Mouse (Mus musculus) intestine, postnatal 0 days (tissue): ENCODE data around the gene Zfp457. TPM values are rescaled to one million over a fixed set of nuclear protein-coding genes. Genes with fewer than 3 reads are reported as not detected.
A peak's percentile ranks its signal among the peaks of the same experiment; 100 is the strongest.
"Not testable (repeated sequence)": the region's sequence is repeated elsewhere in the genome, so short reads cannot be mapped to it uniquely, and the experiment has no call there.

Source experiments
- ATAC-seq: fragments of 200-750 bp; cut with Nextera tagmentation; 2 replicates; pipeline ENCODE4 v1.8.0; 2017; ENCODE audit warnings: mild to moderate bottlenecking, moderate TSS enrichment, moderate library complexity
- H3K27ac ChIP-seq: fragments of 300-500 bp; sonication (generic); 2 replicates; pipeline ENCODE4 v1.5.1; 2014; ENCODE audit warnings: mild to moderate bottlenecking, low read depth, low read length, moderate library complexity
- H3K27me3 ChIP-seq: fragments of 300-500 bp; sonication (generic); replicated peaks from 2 replicates; pipeline ENCODE4 v1.6.1; 2014; ENCODE audit warnings: low read length, mixed read lengths; ENCODE audit not compliant: control insufficient read depth, insufficient read depth
- H3K36me3 ChIP-seq: fragments of 300-500 bp; sonication (generic); 2 replicates; pipeline ENCODE4 v1.6.1; 2014; ENCODE audit warnings: mild to moderate bottlenecking, moderate library complexity; ENCODE audit not compliant: control insufficient read depth, insufficient read depth
- H3K4me1 ChIP-seq: fragments of 300-500 bp; sonication (generic); replicated peaks from 2 replicates; pipeline ENCODE4 v1.6.1; 2014; ENCODE audit warnings: antibody characterized with exemption, low read length, mixed read lengths; ENCODE audit not compliant: control insufficient read depth, insufficient read depth
- H3K4me2 ChIP-seq: fragments of 300-500 bp; sonication (generic); replicated peaks from 2 replicates; pipeline ENCODE4 v1.6.1; 2014; ENCODE audit warnings: low read depth, mild to moderate bottlenecking, moderate library complexity
- H3K4me3 ChIP-seq: fragments of 300-500 bp; sonication (generic); 2 replicates; pipeline ENCODE4 v1.5.1; 2014; ENCODE audit warnings: low read depth, low read length
- H3K9ac ChIP-seq: fragments of 300-500 bp; sonication (generic); 2 replicates; pipeline ENCODE4 v1.6.1; 2014; ENCODE audit warnings: mild to moderate bottlenecking, low read depth, low read length
- H3K9me3 ChIP-seq: fragments of 300-500 bp; sonication (generic); 2 replicates; pipeline ENCODE4 v1.6.1; 2016; ENCODE audit warnings: mixed run types; ENCODE audit not compliant: control insufficient read depth
- CTCF ChIP-seq: sonication (generic); IDR thresholded peaks from 2 replicates; pipeline ENCODE4 v1.5.1; 2016; ENCODE audit warnings: low read depth, mild to moderate bottlenecking, control low read depth, antibody characterized with exemption, moderate library complexity
- WGBS: fragments of 180-500 bp; shearing (Covaris S2); extraction: QIAGEN DNeasy Blood & Tissue Kit; methylation state at CpG from one replicate; pipeline ENCODE4 v1.1.7; 2014; 5-methylcytosine and 5-hydroxymethylcytosine counted together
- polyA plus RNA-seq: library from polyadenylated mRNA; unstranded; fragments of >200 nt; fragmentation: Nextera tagmentation; extraction: Ambion mirVana; gene quantifications from 2 replicates; pipeline ENCODE4 v1.2.1, GENCODE M21; 2015

The Zfp457 gene
- polyA plus RNA-seq, 1 experiment from 2014 or later, result 0.27 TPM

- no peaks in the 10 kb centered on the region for H3K4me1 ChIP-seq
- H3K9me3 ChIP-seq, result no peaks in the 10 kb centered on the region
- 39% methylated on average over 7 of the region's 7 CpGs for WGBS
- no peak within 1 kb of the TSS for H3K27ac ChIP-seq
- H3K4me2 ChIP-seq, result peak within 1 kb of the TSS; percentile 46; the same call in 1 of the 2 replicates
- TF ChIP-seq CTCF, result no peak
- no peaks in the 10 kb centered on the region for H3K27me3 ChIP-seq
- no peak within 1 kb of the TSS for H3K9ac ChIP-seq
- peak; percentile 49 for ATAC-seq
- no peaks in the 10 kb centered on the region for H3K36me3 ChIP-seq
- peak within 1 kb of the TSS; percentile 11; the same call in 1 of the 2 replicates for H3K4me3 ChIP-seq
Observed at GRCm38 (mm10) chr13:67278314-67278713, 28.0 kb downstream of the Zfp457 start, which contains the start of gene Zfp458. TSS of gene Zfp458 (minus strand) at chr13:67278466.

GRCm38 (mm10) chr13:67269383-67270065 lies 36.8 kb downstream of the Zfp457 start:
- 40% methylated on average over 8 of the region's 9 CpGs for WGBS
- not testable (repeated sequence) for H3K27me3 ChIP-seq, H3K36me3 ChIP-seq, H3K9me3 ChIP-seq, H3K4me1 ChIP-seq, H3K27ac ChIP-seq
- peak; percentile 53; the same call in 1 of the 2 replicates for ATAC-seq
- peak overlapping the region; percentile 54; the same call in 1 of the 2 replicates for H3K9ac ChIP-seq
- H3K4me2 ChIP-seq, result peak overlapping the region; percentile 72
- H3K4me3 ChIP-seq, result peak overlapping the region; percentile 59

GRCm38 (mm10) chr13:67268568-67269369 lies 37.5 kb downstream of the Zfp457 start:
- Histone ChIP-seq H3K27me3 (no peaks in the 10 kb centered on the region), H3K4me1 (no peaks in the 10 kb centered on the region), H3K4me2 (peak overlapping the region; percentile 72), H3K36me3 (no peaks in the 10 kb centered on the region), H3K27ac (no peak overlapping the region), H3K9me3 (no peaks in the 10 kb centered on the region; the same call in 1 of the 2 replicates), H3K9ac (peak overlapping the region; percentile 54), H3K4me3 (peak overlapping the region; percentile 59)
- peak; percentile 96 for ATAC-seq
- no peak for TF ChIP-seq CTCF
- 6% methylated on average over 18 of the region's 18 CpGs for WGBS

Other genes starting within 250 kb of the Zfp457 start
- 0.85 and 1.3 TPM in 2 replicates for gene Zfp712, start 245.3 kb downstream of the Zfp457 start, polyA plus RNA-seq
- gene Zfp708, start 208.5 kb downstream of the Zfp457 start, polyA plus RNA-seq, result 1.3 and 1.6 TPM in 2 replicates
- gene Gm28557, start 197.9 kb downstream of the Zfp457 start, polyA plus RNA-seq, result 1.2 and 1.3 TPM in 2 replicates
- gene Rslcan18, start 190.2 kb downstream of the Zfp457 start, polyA plus RNA-seq, result 0.12 and 0.18 TPM in 2 replicates
- gene Zfp759, start 184.8 kb downstream of the Zfp457 start, polyA plus RNA-seq, result 0.57 and 0.60 TPM in 2 replicates
- 2.9 and 3.9 TPM in 2 replicates for gene Rsl1, start 133.3 kb downstream of the Zfp457 start, polyA plus RNA-seq
- gene Zfp455, start 112.0 kb downstream of the Zfp457 start, polyA plus RNA-seq, result 1.2 and 1.5 TPM in 2 replicates
- gene Zfp458, start 28.0 kb downstream of the Zfp457 start, polyA plus RNA-seq, result 0.77 and 1.1 TPM in 2 replicates
- 1.0 and 1.1 TPM in 2 replicates for gene Zfp595, start 26.1 kb upstream of the Zfp457 start, polyA plus RNA-seq
- gene Gm28044, start 54.1 kb upstream of the Zfp457 start, polyA plus RNA-seq, result 0.26 TPM in 1 of 2 replicates, not detected in the other
- gene Zfp953, start 54.1 kb upstream of the Zfp457 start, polyA plus RNA-seq, result 0.83 and 0.90 TPM in 2 replicates
- gene Gm28041, start 69.2 kb upstream of the Zfp457 start, polyA plus RNA-seq, result 0.38 and 0.42 TPM in 2 replicates
- gene Zfp456, start 69.3 kb upstream of the Zfp457 start, polyA plus RNA-seq, result 1.1 and 1.4 TPM in 2 replicates
- gene Zfp429, start 93.3 kb upstream of the Zfp457 start, polyA plus RNA-seq, result 4.1 and 5.0 TPM in 2 replicates
- 1.1 and 1.2 TPM in 2 replicates for gene Zfp459, start 114.9 kb upstream of the Zfp457 start, polyA plus RNA-seq
- 3.0 and 3.2 TPM in 2 replicates for gene Zfp874a, start 145.1 kb upstream of the Zfp457 start, polyA plus RNA-seq
- gene Zfp874b, start 177.8 kb upstream of the Zfp457 start, polyA plus RNA-seq, result 1.2 and 1.3 TPM in 2 replicates
- gene Zfp58, start 194.1 kb upstream of the Zfp457 start, polyA plus RNA-seq, result 4.1 and 4.7 TPM in 2 replicates
- not detected in 2 replicates for gene Gm26965, start 219.7 kb upstream of the Zfp457 start, polyA plus RNA-seq
- 23.2 and 23.9 TPM in 2 replicates for gene Zfp87, start 219.7 kb upstream of the Zfp457 start, polyA plus RNA-seq
- 2.9 and 3.7 TPM in 2 replicates for gene Zfp748, start 247.3 kb upstream of the Zfp457 start, polyA plus RNA-seq